Mouse (Mus musculus): Measurements from ENCODE around the gene Pigv. TPM values are rescaled to one million over a fixed set of nuclear protein-coding genes. Genes with fewer than 3 reads are reported as not detected.
A peak's percentile ranks its signal among the peaks of the same experiment; 100 is the strongest.

Pigv gene
- 14.5 and 16.0 TPM in 2 replicates for polyA plus RNA-seq (2012; rRNA removed)

GRCm38 (mm10) chr4:133671881-133672844, at the start of gene Pigv:
Gene Pigv, minus strand, starts transcription at chr4:133672647.
- H3K36me3 ChIP-seq (ENCODE audit: control insufficient read depth, insufficient read depth, low read length), result peaks cover 4% of the 10 kb centered on the region; the same call in 1 of the 2 replicates
- peak; percentile 73 to 89 for DNase-seq (ENCODE audit: low read depth in 1 of 2, low spot score in 2 of 2)
- TF ChIP-seq CTCF (IDR thresholded peaks at IDR 0.05; ENCODE audit: extremely low read depth, insufficient read depth, insufficient read length, insufficient replicate concordance) (no peak), POLR2A (IDR thresholded peaks at IDR 0.05; ENCODE audit: low read depth, low read length) (peak; percentile 44)
- H3K27me3 ChIP-seq (ENCODE audit: control insufficient read depth, insufficient read depth, low read length), result no peaks in the 10 kb centered on the region
- H3K27ac ChIP-seq (ENCODE audit: insufficient read depth, low read length), result peak within 1 kb of the TSS; percentile 96
- WGBS, result 1% methylated on average over 73 of the region's 76 CpGs
- peaks cover 21% of the 10 kb centered on the region; the same call in 1 of the 2 replicates for H3K4me1 ChIP-seq (ENCODE audit: control insufficient read depth, insufficient read depth, insufficient read length)
- peak within 1 kb of the TSS; percentile 68 for H3K4me3 ChIP-seq (ENCODE audit: extremely low read depth, insufficient read depth, insufficient read length)

GRCm38 (mm10) chr4:133719791-133720190, 47.3 kb upstream of the Pigv start:
- H3K36me3 ChIP-seq (ENCODE audit: control insufficient read depth, insufficient read depth, low read length), result peaks cover 51% of the 10 kb centered on the region
- no peak for TF ChIP-seq CTCF (IDR thresholded peaks at IDR 0.05; ENCODE audit: extremely low read depth, insufficient read depth, insufficient read length, insufficient replicate concordance)
- no peak for TF ChIP-seq POLR2A (IDR thresholded peaks at IDR 0.05; ENCODE audit: low read depth, low read length)
- DNase-seq (ENCODE audit: low read depth in 1 of 2, low spot score in 2 of 2), result no peak
- 85% methylated on average over 3 of the region's 3 CpGs for WGBS
- no peak overlapping the region for H3K4me3 ChIP-seq (ENCODE audit: extremely low read depth, insufficient read depth, insufficient read length)
- no peak overlapping the region for H3K27ac ChIP-seq (ENCODE audit: insufficient read depth, low read length)
- peaks cover 4% of the 10 kb centered on the region for H3K4me1 ChIP-seq (ENCODE audit: control insufficient read depth, insufficient read depth, insufficient read length)
- H3K27me3 ChIP-seq (ENCODE audit: control insufficient read depth, insufficient read depth, low read length), result no peaks in the 10 kb centered on the region

- Histone ChIP-seq H3K27me3 (ENCODE audit: control insufficient read depth, insufficient read depth, low read length) (no peaks in the 10 kb centered on the region), H3K4me1 (ENCODE audit: control insufficient read depth, insufficient read depth, insufficient read length) (peaks cover 14% of the 10 kb centered on the region), H3K36me3 (ENCODE audit: control insufficient read depth, insufficient read depth, low read length) (peaks cover 33% of the 10 kb centered on the region), H3K4me3 (ENCODE audit: extremely low read depth, insufficient read depth, insufficient read length) (no peak overlapping the region), H3K27ac (ENCODE audit: insufficient read depth, low read length) (peak overlapping the region; percentile 42; the same call in 1 of the 2 replicates)
- TF ChIP-seq CTCF (IDR thresholded peaks at IDR 0.05; ENCODE audit: extremely low read depth, insufficient read depth, insufficient read length, insufficient replicate concordance), result no peak
- no peak for DNase-seq (ENCODE audit: low read depth in 1 of 2, low spot score in 2 of 2)
- WGBS, result 59% methylated on average over 5 of the region's 5 CpGs
These were observed 40.3 kb upstream of the Pigv start for GRCm38 (mm10) chr4:133712755-133713154.

- no peak for DNase-seq (ENCODE audit: low read depth in 1 of 2, low spot score in 2 of 2)
- WGBS, result 84% methylated on average over 6 of the region's 6 CpGs
- Histone ChIP-seq H3K27me3 (ENCODE audit: control insufficient read depth, insufficient read depth, low read length) (no peaks in the 10 kb centered on the region), H3K27ac (ENCODE audit: insufficient read depth, low read length) (no peak overlapping the region), H3K4me1 (ENCODE audit: control insufficient read depth, insufficient read depth, insufficient read length) (peaks cover 22% of the 10 kb centered on the region), H3K36me3 (ENCODE audit: control insufficient read depth, insufficient read depth, low read length) (peaks cover 29% of the 10 kb centered on the region), H3K4me3 (ENCODE audit: extremely low read depth, insufficient read depth, insufficient read length) (no peak overlapping the region)
- TF ChIP-seq CTCF (IDR thresholded peaks at IDR 0.05; ENCODE audit: extremely low read depth, insufficient read depth, insufficient read length, insufficient replicate concordance), result no peak
- TF ChIP-seq POLR2A (IDR thresholded peaks at IDR 0.05; ENCODE audit: low read depth, low read length), result no peak
These were observed 39.0 kb upstream of the Pigv start for GRCm38 (mm10) chr4:133711307-133712076.

GRCm38 (mm10) chr4:133709395-133709794, 36.9 kb upstream of the Pigv start:
- H3K4me3 ChIP-seq (ENCODE audit: extremely low read depth, insufficient read depth, insufficient read length), result no peak overlapping the region
- DNase-seq (ENCODE audit: low read depth in 1 of 2, low spot score in 2 of 2), result no peak
- H3K36me3 ChIP-seq (ENCODE audit: control insufficient read depth, insufficient read depth, low read length), result peaks cover 16% of the 10 kb centered on the region; the same call in 1 of the 2 replicates
- H3K4me1 ChIP-seq (ENCODE audit: control insufficient read depth, insufficient read depth, insufficient read length), result peaks cover 37% of the 10 kb centered on the region
- H3K27ac ChIP-seq (ENCODE audit: insufficient read depth, low read length), result no peak overlapping the region
- WGBS, result 59% methylated on average over 2 of the region's 2 CpGs
- TF ChIP-seq POLR2A (IDR thresholded peaks at IDR 0.05; ENCODE audit: low read depth, low read length) (no peak), CTCF (IDR thresholded peaks at IDR 0.05; ENCODE audit: extremely low read depth, insufficient read depth, insufficient read length, insufficient replicate concordance) (no peak)
- H3K27me3 ChIP-seq (ENCODE audit: control insufficient read depth, insufficient read depth, low read length), result no peaks in the 10 kb centered on the region

GRCm38 (mm10) chr4:133707464-133707863, 35.0 kb upstream of the Pigv start:
- 2% methylated on average over 1 of the region's 1 CpGs for WGBS
- peaks cover 6% of the 10 kb centered on the region; the same call in 1 of the 2 replicates for H3K36me3 ChIP-seq (ENCODE audit: control insufficient read depth, insufficient read depth, low read length)
- H3K27me3 ChIP-seq (ENCODE audit: control insufficient read depth, insufficient read depth, low read length), result no peaks in the 10 kb centered on the region
- H3K4me1 ChIP-seq (ENCODE audit: control insufficient read depth, insufficient read depth, insufficient read length), result peaks cover 42% of the 10 kb centered on the region
- H3K4me3 ChIP-seq (ENCODE audit: extremely low read depth, insufficient read depth, insufficient read length), result no peak overlapping the region
- TF ChIP-seq CTCF (IDR thresholded peaks at IDR 0.05; ENCODE audit: extremely low read depth, insufficient read depth, insufficient read length, insufficient replicate concordance) (no peak), POLR2A (IDR thresholded peaks at IDR 0.05; ENCODE audit: low read depth, low read length) (no peak)
- H3K27ac ChIP-seq (ENCODE audit: insufficient read depth, low read length), result peak overlapping the region; percentile 81
- no peak for DNase-seq (ENCODE audit: low read depth in 1 of 2, low spot score in 2 of 2)

Measured in spleen, adult 2 months (tissue).